Mouse (Mus musculus): Measurements from ENCODE around the gene Slc46a2.

The Slc46a2 gene

DNA sequence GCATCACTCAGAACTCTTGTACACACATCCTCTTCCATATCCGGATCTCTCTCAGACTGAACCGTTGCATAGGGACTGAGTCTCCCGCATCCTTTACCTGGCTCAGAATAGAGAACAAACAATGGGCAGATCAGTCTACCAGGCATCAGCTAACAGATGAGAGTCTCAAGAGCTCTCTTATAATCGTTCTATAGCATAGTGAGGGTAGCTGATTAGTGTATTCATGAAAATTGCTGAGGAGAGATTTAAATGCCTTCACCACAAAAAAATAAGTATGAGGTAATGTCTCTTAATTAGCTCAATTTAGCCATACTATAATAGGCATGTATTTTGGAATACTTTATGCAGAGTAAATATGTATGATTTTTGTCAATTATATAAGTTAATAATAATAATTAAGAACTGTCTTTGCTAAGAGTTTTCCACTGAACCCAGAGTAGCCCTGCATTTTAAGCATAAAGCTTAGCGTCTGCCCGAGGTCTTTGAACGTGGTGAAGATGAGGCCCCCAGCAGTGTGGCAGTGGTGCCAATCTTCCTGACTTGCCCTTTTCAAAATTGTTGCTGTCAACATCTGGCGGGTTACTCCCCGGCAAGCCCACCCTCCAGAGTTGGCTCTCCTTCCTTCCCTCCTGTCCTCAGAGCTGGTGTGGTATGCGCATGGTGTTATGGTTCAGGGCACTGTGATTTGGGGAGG, 23.0 kb downstream of the Slc46a2 start:
- DNase-seq (ENCODE audit: low spot score in 2 of 2) = no peak

DNA sequence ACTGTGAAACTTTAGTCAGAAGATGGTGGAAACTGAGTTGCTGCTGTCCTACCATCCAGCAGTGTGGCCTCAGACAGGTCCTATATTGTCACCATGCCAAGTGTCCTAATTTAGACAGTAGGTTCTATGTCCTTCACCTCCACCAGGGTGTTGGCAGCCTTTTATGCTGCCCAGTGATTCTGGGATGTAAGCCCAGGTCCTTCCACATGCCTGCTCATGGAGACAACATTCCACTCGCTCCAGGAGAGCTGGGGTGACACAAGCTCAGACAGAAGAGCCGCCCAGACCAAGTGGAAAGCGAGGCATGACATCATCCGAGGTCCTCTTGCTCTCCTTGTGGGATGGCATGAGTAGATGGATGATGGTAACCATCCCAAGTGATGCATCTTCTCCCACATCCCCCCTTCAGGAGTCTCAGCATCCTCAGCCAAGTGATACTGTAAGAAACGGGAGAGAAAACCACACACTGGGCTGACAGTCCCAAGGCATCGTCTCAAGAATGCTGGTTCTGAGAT, 24.7 kb downstream of the Slc46a2 start:
- DNase-seq (ENCODE audit: low spot score in 2 of 2) = no peak

DNA sequence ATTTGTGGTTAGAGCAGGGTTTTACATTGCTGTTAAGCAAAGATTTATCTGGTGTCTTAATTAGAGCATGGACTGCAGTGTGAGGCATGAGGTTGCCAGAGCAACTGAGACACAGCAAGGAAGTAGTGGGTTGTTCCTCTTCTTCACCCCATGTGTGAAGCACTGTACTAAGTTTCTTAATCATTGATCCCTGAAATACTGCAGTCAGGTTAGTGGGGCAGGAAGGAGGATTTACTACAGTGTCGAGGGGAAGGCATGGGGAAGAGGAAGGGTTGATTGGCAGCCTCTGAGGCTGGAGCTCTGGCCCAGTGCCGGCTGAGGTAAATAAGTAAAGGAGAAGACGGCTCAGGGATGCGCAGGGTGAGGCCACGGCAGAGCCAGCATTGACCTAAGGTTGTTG, 26.8 kb downstream of the Slc46a2 start:
- no peak for DNase-seq (ENCODE audit: low spot score in 2 of 2)

DNA sequence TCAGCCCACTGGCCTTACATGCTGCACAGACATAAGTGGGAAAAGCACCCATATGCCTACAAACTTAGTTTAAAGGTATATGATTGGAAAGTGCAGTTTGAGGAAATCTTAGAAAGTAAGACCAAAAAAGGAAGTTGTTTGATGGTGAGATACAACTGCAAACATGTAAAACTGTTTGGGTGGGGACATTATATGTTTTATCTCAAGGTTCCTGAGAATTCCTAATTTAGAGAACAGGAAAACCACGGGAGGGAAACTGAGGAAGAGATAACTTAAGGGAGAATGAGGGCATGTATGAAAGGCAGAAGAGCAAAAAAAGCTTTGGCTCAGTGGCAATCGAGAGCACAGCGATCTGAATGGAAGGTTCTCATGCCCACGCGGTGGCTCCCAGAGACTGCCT, 27.8 kb downstream of the Slc46a2 start:
- no peak for DNase-seq (ENCODE audit: low spot score in 2 of 2)

DNA sequence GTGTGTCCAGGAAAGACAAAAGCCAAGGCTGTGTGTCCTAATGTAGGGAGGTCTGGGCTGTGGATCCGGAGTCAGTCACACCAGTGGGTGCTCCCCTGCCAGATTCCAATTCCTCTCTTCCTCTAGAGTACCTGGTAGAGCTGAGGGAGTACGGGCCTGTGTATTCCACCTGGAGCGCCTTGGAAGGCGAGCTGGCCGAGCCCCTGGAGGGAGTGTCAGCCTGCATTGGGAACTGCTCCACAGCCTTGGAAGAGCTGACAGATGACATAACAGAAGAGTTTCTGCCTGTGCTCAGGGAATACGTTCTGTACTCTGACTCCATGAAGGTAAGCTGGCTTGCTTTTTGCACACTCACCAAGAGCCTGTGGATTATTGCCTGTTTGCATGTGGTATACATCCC, 28.6 kb downstream of the Slc46a2 start:
- DNase-seq (ENCODE audit: low spot score in 2 of 2) = no peak

DNA sequence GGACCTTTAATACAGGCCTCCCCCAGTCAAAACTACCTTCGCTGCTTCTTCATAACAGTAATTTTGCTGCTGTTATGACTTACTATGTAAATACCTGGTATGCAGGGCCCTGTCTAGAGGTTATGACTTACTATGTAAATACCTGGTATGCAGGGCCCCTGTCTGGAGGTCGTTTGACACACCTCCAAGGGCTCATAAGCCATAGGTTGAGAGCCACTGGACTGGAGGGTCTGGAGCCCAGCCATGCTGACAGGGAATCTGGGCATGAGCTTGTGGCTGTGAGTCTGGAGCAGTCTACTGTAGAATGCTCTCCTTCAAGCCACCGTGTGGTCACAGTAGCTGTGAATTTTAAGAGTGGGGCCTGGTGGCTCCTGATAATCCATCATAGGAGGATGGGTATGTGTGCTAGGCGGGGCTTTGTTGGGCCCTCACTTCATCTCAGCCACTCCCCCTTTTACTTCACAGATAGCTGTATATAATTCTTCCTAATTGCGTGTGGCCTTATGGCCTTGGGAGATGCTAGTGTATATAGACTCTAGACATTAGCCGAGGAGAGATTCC, 30.6 kb downstream of the Slc46a2 start:
- no peak for DNase-seq (ENCODE audit: low spot score in 2 of 2)

DNA sequence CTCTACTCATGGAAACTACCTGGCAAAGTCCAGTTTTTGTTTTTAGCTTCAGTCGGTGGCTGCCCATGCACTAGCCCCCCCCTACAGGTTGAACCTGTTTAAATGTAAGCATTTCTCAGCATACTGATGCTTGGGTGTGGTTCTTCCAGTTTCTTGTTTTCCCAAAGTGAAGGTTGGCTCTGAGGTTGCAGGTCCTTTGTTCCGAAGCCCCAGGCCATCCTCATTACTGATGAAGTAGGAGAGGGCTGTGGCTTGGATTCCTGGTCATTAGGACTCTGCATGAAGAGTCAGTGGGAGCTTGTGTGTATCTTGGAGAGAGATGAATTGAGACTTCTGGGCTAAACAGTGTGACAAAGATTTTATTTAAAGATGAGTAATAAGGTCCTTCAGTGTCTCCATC, 33.6 kb downstream of the Slc46a2 start:
- DNase-seq (ENCODE audit: low spot score in 2 of 2) = no peak

DNA sequence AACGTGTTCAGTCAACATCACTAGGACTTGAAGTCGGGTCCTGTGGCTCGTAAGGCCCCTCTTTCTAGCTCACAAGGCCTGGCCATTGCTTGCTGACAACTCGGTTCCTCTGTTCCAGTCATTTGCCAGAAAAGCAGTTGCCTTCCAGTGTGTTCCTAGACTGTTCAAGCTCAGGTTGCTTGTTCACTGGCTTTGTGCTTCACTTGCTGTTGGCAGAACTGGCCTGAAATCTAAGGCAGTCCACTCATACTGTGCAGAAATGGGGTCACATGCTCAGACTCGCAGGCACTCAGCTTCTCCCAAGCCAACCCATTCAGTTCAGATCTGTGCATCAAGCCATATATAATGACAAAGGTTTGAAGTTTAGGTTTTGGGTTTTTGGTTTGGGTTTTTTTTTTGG, 34.1 kb downstream of the Slc46a2 start:
- DNase-seq (ENCODE audit: low spot score in 2 of 2) = no peak

DNA sequence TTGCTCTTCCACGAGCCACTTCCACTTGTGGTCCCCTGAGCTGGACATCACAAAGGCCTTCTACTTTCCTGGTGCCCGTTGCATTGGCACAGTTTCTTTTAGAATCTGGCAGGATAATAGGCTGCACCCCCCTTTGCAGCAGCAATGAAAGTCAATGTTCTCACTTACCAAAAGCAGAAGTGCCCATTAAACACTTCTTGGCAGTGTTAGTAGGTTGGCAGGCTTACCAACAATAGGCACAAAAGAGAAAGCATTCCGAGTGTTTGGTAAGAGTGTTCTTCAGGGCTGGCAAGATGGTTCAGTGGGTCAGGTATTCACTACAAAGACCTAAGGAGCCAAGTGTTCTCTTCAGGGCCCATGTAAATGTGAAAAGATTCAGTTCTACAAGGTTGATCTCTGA, 35.4 kb downstream of the Slc46a2 start:
- DNase-seq (ENCODE audit: low spot score in 2 of 2) = no peak

DNA sequence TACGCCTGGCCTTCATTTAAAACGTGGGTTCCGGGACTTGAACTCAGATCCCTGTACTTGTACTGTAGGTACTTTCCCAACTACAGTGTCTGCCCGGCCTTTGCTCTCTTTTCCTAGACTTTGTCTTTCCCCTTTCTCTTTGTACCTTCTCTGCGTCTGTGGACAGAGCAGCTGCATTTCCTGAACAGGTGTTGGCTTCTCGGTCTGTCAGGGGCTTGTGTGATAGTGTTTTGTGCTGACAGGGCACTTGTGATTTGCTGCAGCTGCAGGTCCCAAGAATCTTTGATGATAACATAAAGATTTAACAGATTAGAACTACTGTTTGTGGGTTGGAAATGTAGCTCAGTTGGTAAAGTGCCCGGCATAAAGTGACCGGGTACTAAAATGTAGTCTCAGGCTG, 36.3 kb downstream of the Slc46a2 start:
- no peak for DNase-seq (ENCODE audit: low spot score in 2 of 2)

DNA sequence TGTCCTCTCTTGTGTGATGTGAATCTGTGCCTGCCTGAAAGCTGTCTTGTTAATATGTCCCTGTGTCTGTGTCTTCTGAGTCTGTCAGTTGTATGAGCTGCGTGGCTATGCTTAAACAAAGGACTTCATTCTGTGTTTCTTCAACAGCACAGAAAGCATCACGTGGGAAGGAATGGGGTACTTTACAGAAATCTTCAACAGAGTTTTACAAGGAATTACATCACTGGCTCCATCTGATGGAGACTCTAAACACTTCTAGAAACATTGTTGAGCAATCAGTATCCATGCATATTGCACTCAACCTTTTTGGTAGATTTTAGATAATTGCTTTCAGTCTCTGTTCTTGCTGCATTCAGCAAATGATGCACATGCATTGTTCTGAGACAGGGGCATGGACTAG, 37.8 kb downstream of the Slc46a2 start:
- DNase-seq (ENCODE audit: low spot score in 2 of 2) = no peak

DNA sequence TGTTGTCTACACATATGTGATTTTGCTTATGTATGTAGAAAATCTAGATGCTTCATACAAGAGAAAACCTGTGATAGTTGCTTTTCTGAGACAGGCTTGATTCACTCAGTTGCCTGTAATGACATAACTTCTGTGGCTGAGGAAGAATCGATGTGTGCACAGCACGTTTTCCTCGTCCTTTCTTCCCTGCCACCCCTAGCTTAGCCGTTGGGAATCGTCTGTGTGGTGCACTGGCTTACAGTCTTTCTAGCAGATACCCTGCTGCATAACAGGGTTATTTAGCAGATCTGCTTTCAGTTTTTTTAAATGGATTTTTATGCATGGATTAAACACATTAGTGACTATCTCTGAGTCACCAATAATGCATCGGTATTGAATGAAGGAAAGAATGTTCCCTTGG, 38.3 kb downstream of the Slc46a2 start:
- no peak for DNase-seq (ENCODE audit: low spot score in 2 of 2)

DNA sequence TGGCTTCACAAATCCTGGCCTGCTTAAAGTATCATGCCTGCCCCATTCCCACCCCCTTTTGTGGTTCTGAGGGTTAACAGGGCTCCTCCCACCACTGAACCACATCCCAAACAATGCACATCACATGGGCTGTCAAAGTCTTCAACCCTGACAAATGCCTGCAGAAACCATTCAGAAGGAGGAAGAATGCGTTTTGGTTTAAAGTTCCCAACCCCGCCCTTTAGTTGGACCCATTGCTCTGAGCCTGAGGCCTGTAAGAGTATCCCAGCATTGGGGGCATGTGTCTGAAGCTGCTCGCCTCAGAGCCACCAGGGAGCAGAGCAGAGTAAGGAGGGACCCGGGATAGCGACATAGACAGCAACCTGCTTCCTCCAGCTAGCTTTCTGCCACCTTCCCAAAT, 41.0 kb downstream of the Slc46a2 start:
- no peak for DNase-seq (ENCODE audit: low spot score in 2 of 2)

DNA sequence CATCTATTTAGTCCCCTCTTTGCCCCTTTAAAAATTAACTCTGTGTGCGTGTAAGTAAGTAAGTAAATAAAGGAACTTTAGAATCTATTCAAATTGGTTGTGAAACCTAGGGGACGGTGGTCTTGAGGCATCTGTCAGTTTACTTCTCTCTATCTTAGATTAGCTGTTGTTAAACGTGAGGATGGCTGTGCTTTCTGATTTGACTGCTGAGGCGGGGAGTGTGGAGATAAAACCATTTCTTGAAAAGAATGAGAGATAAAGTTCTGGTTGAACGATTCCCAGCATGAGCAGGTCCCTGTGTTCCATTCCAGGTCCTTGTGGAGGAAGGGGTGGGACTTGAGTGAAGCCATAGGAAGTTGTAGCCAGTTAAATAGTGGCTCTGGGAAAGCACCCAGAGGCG, 41.6 kb downstream of the Slc46a2 start:
- DNase-seq (ENCODE audit: low spot score in 2 of 2) = no peak

DNA sequence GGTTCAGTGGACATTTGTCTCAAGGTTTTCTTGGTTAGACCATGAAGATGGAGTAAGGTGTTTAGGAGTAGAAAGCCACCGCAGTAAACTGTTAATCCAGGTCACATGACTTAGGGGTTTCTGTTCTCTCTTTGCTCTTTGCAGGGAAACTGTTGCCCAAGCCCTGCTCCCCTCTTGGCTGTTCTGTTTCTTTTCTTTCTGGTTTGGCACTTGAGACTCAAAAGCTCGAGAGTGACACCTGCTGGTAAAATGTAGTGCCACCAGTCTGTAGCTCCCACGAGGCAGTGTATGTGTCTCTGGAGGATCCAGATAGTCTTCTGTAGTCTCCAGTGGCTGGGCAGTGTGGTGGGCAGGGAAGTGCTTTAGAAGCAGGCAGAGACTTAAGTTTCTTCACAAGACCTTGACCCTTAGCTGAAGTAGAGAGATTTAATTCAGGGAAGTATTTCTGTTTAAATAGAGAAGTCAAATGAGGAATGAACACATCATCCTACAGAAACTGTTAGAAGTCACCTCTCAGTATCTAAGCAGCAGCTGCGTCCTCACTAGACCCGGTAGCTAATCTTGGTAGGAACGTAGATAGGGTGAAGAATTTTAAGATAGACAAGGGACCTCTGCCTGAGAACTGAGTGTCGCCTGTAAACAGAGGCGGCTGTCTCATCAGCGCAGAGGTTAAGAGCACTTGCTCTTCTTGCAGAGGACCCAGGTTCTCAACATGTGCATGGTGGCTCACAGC, 43.8 kb downstream of the Slc46a2 start:
- DNase-seq (ENCODE audit: low spot score in 2 of 2) = peak; percentile 76 to 77

DNA sequence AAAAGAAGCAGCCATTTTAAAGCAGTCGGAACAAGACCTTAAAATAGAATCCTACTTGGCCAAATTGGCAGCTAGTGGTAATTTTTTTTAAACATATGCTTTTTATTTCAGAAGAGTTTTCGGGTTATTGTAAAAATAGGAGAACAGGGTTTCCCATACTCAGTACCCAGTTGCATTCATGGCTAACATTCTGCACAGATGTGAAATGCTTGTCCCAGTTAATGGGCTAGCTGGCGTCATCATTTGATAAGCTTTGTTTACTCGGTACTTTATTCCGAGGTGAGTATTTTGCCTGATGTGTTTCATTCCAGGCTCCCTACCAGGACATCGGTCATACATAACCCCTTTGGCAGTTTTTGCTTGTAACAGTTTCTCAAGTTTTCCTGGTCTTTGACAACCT, 44.4 kb downstream of the Slc46a2 start:
- no peak for DNase-seq (ENCODE audit: low spot score in 2 of 2)

DNA sequence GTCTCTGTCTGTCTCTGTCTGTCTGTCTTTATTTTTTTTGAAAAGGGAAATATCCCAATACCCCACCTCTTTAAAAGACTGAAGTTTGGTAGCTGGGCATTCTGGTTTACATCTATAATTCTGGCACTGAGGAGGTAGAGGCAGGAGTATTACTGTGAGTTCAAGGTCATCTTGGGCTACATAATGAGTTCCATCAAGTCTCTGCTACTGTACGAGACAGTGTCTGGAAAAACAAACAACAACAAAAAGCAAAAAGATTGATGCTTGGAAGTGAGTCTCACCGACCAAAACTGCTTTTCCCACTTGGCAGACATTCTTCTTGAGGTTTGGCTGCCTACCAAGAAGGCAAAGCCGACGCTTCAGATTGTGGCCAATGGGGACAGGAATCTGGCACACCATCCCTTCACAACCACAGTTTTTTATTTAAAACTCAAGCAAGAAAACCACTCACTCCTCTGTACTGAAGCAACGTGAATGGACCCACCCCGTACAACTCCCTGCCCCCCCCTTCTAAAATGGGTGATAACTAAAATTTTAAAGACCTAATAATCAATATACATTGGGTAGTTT, 45.3 kb downstream of the Slc46a2 start:
- no peak for DNase-seq (ENCODE audit: low spot score in 2 of 2)

DNA sequence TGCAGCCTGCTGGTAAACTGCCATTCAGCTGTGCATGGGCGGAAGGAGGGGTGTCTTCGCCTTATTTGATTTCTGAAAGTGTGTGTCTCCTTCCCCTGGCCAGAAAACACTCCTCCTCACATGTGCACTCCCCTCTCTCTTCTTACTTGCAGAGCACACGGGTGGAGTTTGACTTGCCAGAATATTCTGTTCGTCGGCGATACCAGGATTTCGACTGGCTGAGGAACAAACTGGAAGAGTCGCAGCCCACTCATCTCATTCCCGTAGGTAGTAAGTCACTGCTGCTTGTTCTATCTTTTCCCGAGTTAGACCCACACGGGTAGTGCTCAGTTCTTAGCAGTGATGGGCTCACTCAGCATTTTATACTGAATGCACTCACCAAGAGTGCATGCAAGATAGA, 46.8 kb downstream of the Slc46a2 start:
- peak; percentile 53 to 71 for DNase-seq (ENCODE audit: low spot score in 2 of 2)

DNA sequence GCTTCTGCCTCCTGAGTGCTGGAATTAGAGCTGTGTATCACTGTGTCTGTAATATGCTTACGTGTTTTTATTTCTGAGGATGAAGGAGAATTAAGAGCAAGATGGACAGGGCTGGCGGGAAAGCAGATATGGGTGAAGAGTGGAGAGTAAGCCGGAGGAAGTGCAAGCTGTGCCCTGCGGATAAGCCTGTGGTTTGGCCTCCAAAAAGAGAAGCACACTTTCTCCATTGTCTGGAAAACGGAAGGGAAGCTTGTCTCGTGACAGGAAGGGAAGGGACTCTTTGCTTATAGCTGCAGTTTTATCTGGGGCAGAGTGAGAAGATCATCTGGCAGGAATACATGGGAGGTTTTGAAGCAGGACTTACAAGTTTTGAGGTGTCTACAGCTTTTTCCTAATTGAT, 51.0 kb downstream of the Slc46a2 start:
- DNase-seq (ENCODE audit: low spot score in 2 of 2) = no peak

DNA sequence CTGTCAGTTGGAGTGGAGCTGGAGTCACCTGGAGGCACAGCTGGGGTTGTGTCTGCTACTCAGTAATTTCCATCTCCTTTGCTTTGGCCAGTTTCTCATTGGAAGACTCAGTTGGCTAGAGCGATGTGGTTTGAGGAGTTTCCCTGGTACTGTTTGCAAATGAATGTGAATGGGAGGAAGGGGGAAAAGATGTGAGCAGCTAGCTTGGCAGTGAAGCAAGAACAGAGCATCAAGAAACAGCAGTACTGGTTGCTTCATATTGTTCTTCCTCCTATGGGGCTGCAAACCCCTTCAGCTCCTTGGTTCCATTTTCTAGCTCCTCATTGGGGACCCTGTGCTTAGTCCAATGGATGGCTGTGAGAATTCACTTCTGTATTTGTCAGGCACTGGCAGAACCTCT, 52.5 kb downstream of the Slc46a2 start:
- DNase-seq (ENCODE audit: low spot score in 2 of 2) = no peak

DNA sequence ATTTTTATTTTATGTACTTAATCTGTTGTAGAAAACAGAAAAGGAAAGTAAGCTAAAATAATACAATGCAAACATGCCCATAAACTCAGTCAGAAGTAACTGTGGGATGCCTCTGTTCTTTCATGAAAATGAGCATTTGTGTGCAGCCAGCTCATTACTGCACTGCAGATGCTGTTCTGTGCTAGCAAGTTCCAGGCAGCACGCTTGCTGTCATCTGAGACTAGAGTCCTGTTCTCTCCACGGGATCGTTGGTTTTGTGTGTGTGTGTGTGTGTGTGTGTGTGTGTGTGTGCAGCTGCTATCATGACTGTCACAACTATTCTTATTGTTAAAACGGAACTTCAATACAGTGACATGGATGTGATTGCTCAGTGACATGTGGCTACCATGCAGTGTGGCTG, 53.0 kb downstream of the Slc46a2 start:
- DNase-seq (ENCODE audit: low spot score in 2 of 2) = no peak

DNA sequence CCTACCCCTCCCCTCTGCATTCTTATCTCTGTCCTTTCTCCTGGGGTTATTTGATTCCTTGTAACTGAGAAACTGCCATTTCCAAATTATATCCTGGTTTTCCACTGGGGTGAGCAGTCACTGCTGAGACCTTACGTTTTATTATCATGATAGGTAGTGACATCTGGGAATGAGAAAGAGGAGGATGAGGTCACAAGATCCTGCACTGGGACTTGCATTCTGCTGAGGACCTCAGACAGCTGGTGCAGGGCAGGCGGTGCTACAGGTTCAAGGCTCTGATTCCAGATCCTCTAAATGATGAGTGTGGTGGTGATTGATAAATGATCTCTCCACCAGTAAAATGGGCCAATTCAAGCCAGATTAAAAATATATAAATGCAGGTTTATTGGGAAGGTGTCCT, 54.4 kb downstream of the Slc46a2 start:
- no peak for DNase-seq (ENCODE audit: low spot score in 2 of 2)
